ENCODE assay signal across 17 mouse cellular contexts in genomic region chr5:60988313-60988712, GRCm38 (mm10).
DNase-seq lines count a peak whose midpoint lies in the region; TF ChIP-seq lines count a peak whose summit lies in the region.
"Had no signal": no experiment of that assay in that cellular context is flagged by ENCODE, and none has a peak within 500 bp of the region (broad histone marks: within the 10 kb centered on the region; RNA-seq: fewer than 3 reads in every experiment).

No protein-coding gene starts in this region.

- H3K27me3 ChIP-seq in MEL (ENCODE audit: control insufficient read depth in 1 of 2, insufficient read depth in 2 of 2, low read length in 2 of 2) = no peaks in the 10 kb centered on the region
- H3K27me3 ChIP-seq: CH12.LX, Patski had no signal

- peak; percentile 35 for DNase-seq in MEL (ENCODE audit: low read depth, low spot score)
- DNase-seq in adrenal gland, postnatal 25 days = no peak
- DNase-seq: adrenal gland, adult 2 months; adrenal gland, adult 8-10 months; adrenal gland, postnatal 10 days; adrenal gland, postnatal 14 days; adrenal gland, postnatal 36 days; B cell, adult 2 months; cerebellum, adult 11 months; cerebellum, adult 11-12 months; cerebellum, adult 18-20 months; cerebellum, adult 2 months; cerebellum, adult 8-10 months; cerebellum, adult 9-10 months had no signal

- TF ChIP-seq RAD21 in MEL (IDR thresholded peaks at IDR 0.05; ENCODE audit: low read depth, low read length) = no peak

- TF ChIP-seq POLR2A in MEL (IDR thresholded peaks at IDR 0.05; ENCODE audit: control insufficient read depth in 1 of 2, insufficient read depth in 1 of 2, low read depth in 1 of 2, low read length in 2 of 2, poor library complexity in 1 of 2) = no peak

- no peak overlapping the region for H3K4me3 ChIP-seq in MEL (ENCODE audit: control insufficient read depth in 1 of 2, insufficient read depth in 1 of 2, low read depth in 2 of 2, low read length in 2 of 2)

- peaks cover 0 to 6% of the 10 kb centered on the region in 2 experiments; a peak in 2 of 4 replicates for H3K4me1 ChIP-seq in MEL (ENCODE audit: control insufficient read depth in 1 of 2, insufficient read depth in 2 of 2, low read length in 2 of 2)

- no peak overlapping the region for H3K9ac ChIP-seq in MEL (ENCODE audit: control insufficient read depth, low read depth, low read length, poor library complexity, severe bottlenecking)

- H3K9me3 ChIP-seq in MEL (replicated peaks; ENCODE audit: insufficient read depth, low read length) = no peaks in the 10 kb centered on the region
- H3K9me3 ChIP-seq: G1E had no signal

- H3K79me2 ChIP-seq in MEL (ENCODE audit: control insufficient read depth, insufficient read depth, low read length, poor library complexity) = no peaks in the 10 kb centered on the region

- TF ChIP-seq EP300 in MEL (IDR thresholded peaks at IDR 0.05; ENCODE audit: low read depth in 1 of 2, low read length in 2 of 2) = peak; percentile 74 to 77

- no peak for TF ChIP-seq CTCF in MEL (IDR thresholded peaks at IDR 0.05 in 2 of 3, conservative IDR thresholded peaks at IDR 0.05 in 1 of 3; ENCODE audit: control insufficient read depth in 1 of 3, insufficient read depth in 1 of 3, low read depth in 2 of 3, low read length in 3 of 3, poor library complexity in 1 of 3, severe bottlenecking in 1 of 3)

- no peaks in the 10 kb centered on the region for H3K36me3 ChIP-seq in MEL (ENCODE audit: control insufficient read depth in 1 of 2, insufficient read depth in 2 of 2, low read length in 2 of 2)
- H3K36me3 ChIP-seq: G1E had no signal

- no peak overlapping the region for H3K27ac ChIP-seq in MEL (ENCODE audit: control insufficient read depth, low read depth, low read length)

TF ChIP-seq in MEL, 35 proteins besides CTCF, POLR2A, EP300 and RAD21:
- TF ChIP-seq ETS1 (IDR thresholded peaks at IDR 0.05; ENCODE audit: low read depth, low read length) (0 out of 2 replicates have a peak, but pooled peaks have one; percentile 31), GATA1 (IDR thresholded peaks at IDR 0.05; ENCODE audit: low read depth, low read length) (peak; percentile 68; the same call in 1 of the 2 replicates), TCF12 (IDR thresholded peaks at IDR 0.05; ENCODE audit: low read depth, low read length) (peak; percentile 61), SIN3A (IDR thresholded peaks at IDR 0.05; ENCODE audit: low read length) (peak; percentile 28; the same call in 1 of the 2 replicates), ZNF384 (IDR thresholded peaks at IDR 0.05; ENCODE audit: low read depth, low read length) (peak; percentile 55), USF2 (IDR thresholded peaks at IDR 0.05; ENCODE audit: borderline replicate concordance in 1 of 2, insufficient read depth in 1 of 2, low read depth in 1 of 2, low read length in 2 of 2) (no peak), GABPA (IDR thresholded peaks at IDR 0.05; ENCODE audit: low read depth, low read length) (no peak)
